ENCODE assay signal across 8 mouse cellular contexts in genomic region chr9:110653655-110654461, GRCm38 (mm10). TPM values are rescaled to one million over a fixed set of nuclear protein-coding genes. Genes with fewer than 3 reads are reported as not detected.
DNase-seq lines count a peak whose midpoint lies in the region; ATAC-seq lines count a peak whose summit lies in the region.

Nbeal2 (minus strand) TSS chr9:110654161.

- H3K27me3 ChIP-seq in forebrain, embryonic 11.5 days (ENCODE audit: control insufficient read depth, insufficient read depth, low read length): peaks cover 7% of the 10 kb centered on the region; the same call in 1 of the 2 replicates
- H3K27me3 ChIP-seq in heart, embryonic 15.5 days: 0 out of 2 replicates have a peak, but pooled peaks cover 3% of the 10 kb centered on the region
- H3K27me3 ChIP-seq in liver, embryonic 13.5 days: peaks cover 30% of the 10 kb centered on the region
- peaks cover 15% of the 10 kb centered on the region for H3K27me3 ChIP-seq in stomach, embryonic 14.5 days (ENCODE audit: control insufficient read depth, insufficient read depth, low read length)

- DNase-seq in CD8-positive naive resting alpha-beta T cell, adult 2 months (ENCODE audit: low read depth in 2 of 2, low spot score in 2 of 2): peak; percentile 69 to 72
- DNase-seq in c-Kit-positive CD71-negative TER-119-negative erythroid progenitor cells, embryonic 14.5 days (ENCODE audit: low read depth): peak; percentile 90
- DNase-seq in forebrain, embryonic 11.5 days (ENCODE audit: low spot score): peak; percentile 92
- DNase-seq in kidney, postnatal 25 days: peak; percentile 96 to 99
- peak; percentile 95 for DNase-seq in liver, embryonic 13.5 days
- peak; percentile 93 to 98 for DNase-seq in natural killer cell, adult 2 months (ENCODE audit: low spot score in 2 of 2)

- H3K4me2 ChIP-seq in forebrain, embryonic 11.5 days (ENCODE audit: low read depth, low read length, severe bottlenecking): peak within 1 kb of the TSS; percentile 98
- H3K4me2 ChIP-seq in heart, embryonic 15.5 days: peak within 1 kb of the TSS; percentile 91
- peak within 1 kb of the TSS; percentile 99 for H3K4me2 ChIP-seq in liver, embryonic 13.5 days
- peak within 1 kb of the TSS; percentile 95 for H3K4me2 ChIP-seq in stomach, embryonic 14.5 days (replicated peaks; ENCODE audit: low read depth, low read length)

- peak within 1 kb of the TSS; percentile 67 for H3K4me3 ChIP-seq in forebrain, embryonic 11.5 days (ENCODE audit: low read depth, low read length)
- peak within 1 kb of the TSS; percentile 77 for H3K4me3 ChIP-seq in heart, embryonic 15.5 days
- peak within 1 kb of the TSS; percentile 79 for H3K4me3 ChIP-seq in liver, embryonic 13.5 days (replicated peaks)
- H3K4me3 ChIP-seq in stomach, embryonic 14.5 days (ENCODE audit: low read depth, low read length): peak within 1 kb of the TSS; percentile 58

- peaks cover 30% of the 10 kb centered on the region for H3K4me1 ChIP-seq in forebrain, embryonic 11.5 days (replicated peaks; ENCODE audit: control insufficient read depth, insufficient read depth, low read length)
- peaks cover 52% of the 10 kb centered on the region for H3K4me1 ChIP-seq in heart, embryonic 15.5 days (replicated peaks)
- H3K4me1 ChIP-seq in liver, embryonic 13.5 days (replicated peaks): peaks cover 59% of the 10 kb centered on the region
- H3K4me1 ChIP-seq in stomach, embryonic 14.5 days (ENCODE audit: control insufficient read depth, insufficient read depth, low read length): peaks cover 13% of the 10 kb centered on the region

- peak within 1 kb of the TSS; percentile 64 for H3K9ac ChIP-seq in forebrain, embryonic 11.5 days (ENCODE audit: low read length)
- H3K9ac ChIP-seq in heart, embryonic 15.5 days: peak within 1 kb of the TSS; percentile 68
- peak within 1 kb of the TSS; percentile 86 for H3K9ac ChIP-seq in liver, embryonic 13.5 days
- H3K9ac ChIP-seq in stomach, embryonic 14.5 days (replicated peaks; ENCODE audit: low read depth, low read length): peak within 1 kb of the TSS; percentile 30; the same call in 1 of the 2 replicates

- H3K9me3 ChIP-seq in forebrain, embryonic 11.5 days (ENCODE audit: control insufficient read depth, low read length): no peaks in the 10 kb centered on the region
- no peaks in the 10 kb centered on the region for H3K9me3 ChIP-seq in heart, embryonic 15.5 days (replicated peaks)
- H3K9me3 ChIP-seq in liver, embryonic 13.5 days (replicated peaks): no peaks in the 10 kb centered on the region
- no peaks in the 10 kb centered on the region for H3K9me3 ChIP-seq in stomach, embryonic 14.5 days (ENCODE audit: control insufficient read depth, low read depth, low read length)

- no peaks in the 10 kb centered on the region for H3K36me3 ChIP-seq in forebrain, embryonic 11.5 days (ENCODE audit: control insufficient read depth, insufficient read depth, low read length)
- no peaks in the 10 kb centered on the region for H3K36me3 ChIP-seq in heart, embryonic 15.5 days
- H3K36me3 ChIP-seq in liver, embryonic 13.5 days: no peaks in the 10 kb centered on the region
- H3K36me3 ChIP-seq in stomach, embryonic 14.5 days (ENCODE audit: control insufficient read depth, insufficient read depth, low read length): no peaks in the 10 kb centered on the region

- H3K27ac ChIP-seq in forebrain, embryonic 11.5 days (ENCODE audit: low read depth, low read length): peak within 1 kb of the TSS; percentile 31; the same call in 1 of the 2 replicates
- H3K27ac ChIP-seq in heart, embryonic 15.5 days: peak within 1 kb of the TSS; percentile 75
- peak within 1 kb of the TSS; percentile 76 for H3K27ac ChIP-seq in liver, embryonic 13.5 days
- H3K27ac ChIP-seq in stomach, embryonic 14.5 days (ENCODE audit: low read length): peak within 1 kb of the TSS; percentile 44; the same call in 1 of the 2 replicates

- under 1% methylated on average over 75 of the region's 75 CpGs for WGBS in forebrain, embryonic 11.5 days
- WGBS in heart, embryonic 15.5 days: under 1% methylated on average over 70 of the region's 75 CpGs
- WGBS in liver, embryonic 13.5 days (ENCODE audit: insufficient replicate concordance): under 1% methylated on average over 75 of the region's 75 CpGs
- WGBS in stomach, embryonic 14.5 days: under 1% methylated on average over 62 of the region's 75 CpGs

- ATAC-seq in forebrain, embryonic 11.5 days (replicated peaks; ENCODE audit: low FRiP score): peak; percentile 73
- peak; percentile 86 for ATAC-seq in heart, embryonic 15.5 days (replicated peaks; ENCODE audit: insufficient number of reproducible peaks, insufficient read depth, low FRiP score, low read depth)
- ATAC-seq in liver, embryonic 13.5 days (ENCODE audit: low read depth): peak; percentile 87
- ATAC-seq in stomach, embryonic 14.5 days (ENCODE audit: insufficient number of reproducible peaks, insufficient read depth, low FRiP score, low read depth): peak; percentile 88

RNA-seq across cellular contexts. Expression of gene Nbeal2, which starts in this region (rescaled TPM):
- 2.2 and 2.4 TPM in 2 replicates for polyA plus RNA-seq in forebrain, embryonic 11.5 days (2014; fragmentation: Nextera tagmentation; extraction: Ambion mirVana)
- polyA plus RNA-seq in heart, embryonic 15.5 days (2015; fragmentation: Nextera tagmentation; extraction: Ambion mirVana): 1.8 and 4.2 TPM in 2 replicates
- polyA plus RNA-seq in liver, embryonic 13.5 days (2015; fragmentation: Nextera tagmentation; extraction: Ambion mirVana): 1.6 and 2.1 TPM in 2 replicates
- 4.3 and 4.5 TPM in 2 replicates for polyA plus RNA-seq in stomach, embryonic 14.5 days (2014; fragmentation: Nextera tagmentation; extraction: Ambion mirVana)

Comparison
In these comparisons a context has a peak if more than half of its experiments do, and no peak if none do; other contexts are left out.
1. Peak in every context shown above with its lines: DNase-seq, ATAC-seq, H3K4me3 ChIP-seq and H3K27ac ChIP-seq.
2. H3K9ac ChIP-seq: peak in every context shown above with its lines; median percentile 86 in liver, embryonic 13.5 days; 68 in heart, embryonic 15.5 days; 64 in forebrain, embryonic 11.5 days; 30 in stomach, embryonic 14.5 days.